Mouse (Mus musculus): ENCODE measurements around the gene Msln. TPM values are rescaled to one million over a fixed set of nuclear protein-coding genes. Genes with fewer than 3 reads are reported as not detected.

Gene Msln
- polyA plus RNA-seq, 1 experiment = not detected

DNA sequence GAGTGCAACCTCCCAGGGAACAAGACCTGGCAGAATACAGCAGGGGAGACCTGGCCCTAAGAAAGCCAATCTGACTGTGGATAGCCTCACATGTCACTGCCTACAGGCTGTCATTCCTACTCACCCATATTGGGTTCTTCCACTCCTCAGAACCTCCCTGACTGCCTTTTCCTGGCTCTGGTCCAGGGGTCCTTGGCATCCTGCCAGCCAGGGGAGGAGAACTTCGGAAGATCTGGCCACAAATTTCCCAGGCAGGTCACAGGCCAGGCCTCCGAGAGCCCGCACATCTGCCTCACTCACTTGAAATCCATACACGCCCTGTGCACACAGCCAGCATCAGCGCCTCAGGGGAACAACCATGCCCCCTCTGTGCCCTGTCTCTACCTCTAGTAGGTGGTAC lies 2.7 kb downstream of the Msln start:
- no peak for TF ChIP-seq GATA1 (IDR thresholded peaks at IDR 0.05; ENCODE audit: low read length)

GRCm38 (mm10) chr17:25749314-25749713 lies 4.9 kb downstream of the Msln start:
- no peak for TF ChIP-seq GATA1 (IDR thresholded peaks at IDR 0.05; ENCODE audit: low read length)

DNA sequence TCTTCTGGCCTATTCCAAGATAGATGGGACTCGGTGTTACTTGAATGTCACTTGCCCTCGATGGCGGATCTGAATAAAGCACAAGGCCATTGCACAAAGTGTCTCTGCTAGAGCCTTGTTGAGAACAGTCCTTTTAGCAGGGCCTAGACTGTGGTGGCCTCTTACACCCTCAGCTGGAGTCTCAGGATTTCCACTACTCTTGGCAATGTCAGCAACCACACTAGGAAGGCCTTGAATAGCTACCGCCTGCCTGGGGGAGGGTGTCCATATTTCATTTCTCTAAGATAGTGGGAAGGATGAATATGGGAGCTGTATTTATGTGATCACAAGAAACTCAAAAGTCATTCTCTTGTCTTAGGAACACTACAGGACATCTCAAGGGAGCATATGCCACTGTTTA lies 5.9 kb downstream of the Msln start:
- TF ChIP-seq GATA1 (IDR thresholded peaks at IDR 0.05; ENCODE audit: low read length) = no peak

DNA sequence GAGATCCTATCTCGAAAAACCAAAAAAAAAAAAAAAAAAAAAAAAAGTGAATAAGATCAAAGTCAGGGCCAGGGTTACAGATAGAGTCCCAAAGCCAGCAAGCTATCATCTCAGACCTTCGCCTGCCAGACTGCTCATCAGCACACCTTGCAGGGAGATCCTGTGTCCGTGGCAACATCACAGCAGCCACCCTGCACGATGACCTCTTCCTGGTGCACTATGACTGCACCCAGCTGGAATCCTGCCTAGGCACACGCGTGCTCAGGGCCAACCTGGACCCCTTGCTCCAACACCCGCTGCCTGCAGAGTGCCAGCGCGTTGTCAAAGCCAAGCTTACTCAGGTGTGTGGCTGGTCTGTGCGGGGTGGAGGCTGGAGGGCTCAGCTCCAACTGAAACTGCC lies 9.9 kb downstream of the Msln start:
- no peak for TF ChIP-seq GATA1 (IDR thresholded peaks at IDR 0.05; ENCODE audit: low read length)

- TF ChIP-seq GATA1 (IDR thresholded peaks at IDR 0.05; ENCODE audit: low read length) = no peak
These were observed 10.3 kb downstream of the Msln start for GRCm38 (mm10) chr17:25743831-25744230.

- TF ChIP-seq GATA1 (IDR thresholded peaks at IDR 0.05; ENCODE audit: low read length) = no peak
These were observed 15.3 kb downstream of the Msln start for GRCm38 (mm10) chr17:25738861-25739260.

DNA sequence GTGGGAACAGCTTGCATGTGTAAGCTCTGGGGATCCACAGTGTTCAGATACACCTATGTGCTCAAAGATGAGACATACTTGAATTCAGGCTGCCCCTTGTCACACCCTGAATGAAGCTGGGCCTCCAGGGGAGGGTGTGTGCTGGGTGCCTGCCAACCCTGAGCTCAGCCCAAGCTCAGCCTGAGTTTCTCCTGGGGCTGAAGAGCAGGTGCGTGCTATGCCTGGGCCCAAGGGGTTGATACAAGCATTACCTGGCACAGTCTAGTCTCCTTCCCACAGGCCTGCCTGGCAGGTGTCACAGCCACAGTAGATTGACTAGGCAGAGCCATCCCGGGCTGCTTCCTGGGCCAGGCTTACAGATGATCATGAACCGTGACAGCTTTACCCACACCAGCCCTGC lies 18.4 kb downstream of the Msln start, which contains the start of gene Mslnl:
Gene Mslnl, plus strand, starts transcription at position 298 of the 400 bp plus-strand sequence.
- no peak for TF ChIP-seq GATA1 (IDR thresholded peaks at IDR 0.05; ENCODE audit: low read length)

- no peak for TF ChIP-seq GATA1 (IDR thresholded peaks at IDR 0.05; ENCODE audit: low read length)
These were observed 18.9 kb downstream of the Msln start for GRCm38 (mm10) chr17:25735246-25735645.

- no peak for TF ChIP-seq GATA1 (IDR thresholded peaks at IDR 0.05; ENCODE audit: low read length)
These were observed 22.1 kb downstream of the Msln start for GRCm38 (mm10) chr17:25732082-25732481.

DNA sequence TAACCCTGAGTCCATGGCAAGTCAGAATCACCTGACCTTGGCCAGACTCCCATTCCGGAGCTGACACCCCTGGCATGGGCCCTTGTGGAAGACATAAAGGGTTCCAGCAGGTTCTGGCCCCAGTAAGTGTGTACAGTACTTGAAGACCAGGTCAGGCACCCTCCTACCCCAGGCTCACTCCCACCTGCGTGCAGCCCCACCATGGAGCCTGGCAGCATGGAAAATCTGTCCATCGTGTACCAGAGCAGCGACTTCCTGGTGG lies 26.2 kb downstream of the Msln start:
- TF ChIP-seq GATA1 (IDR thresholded peaks at IDR 0.05; ENCODE audit: low read length) = no peak

DNA sequence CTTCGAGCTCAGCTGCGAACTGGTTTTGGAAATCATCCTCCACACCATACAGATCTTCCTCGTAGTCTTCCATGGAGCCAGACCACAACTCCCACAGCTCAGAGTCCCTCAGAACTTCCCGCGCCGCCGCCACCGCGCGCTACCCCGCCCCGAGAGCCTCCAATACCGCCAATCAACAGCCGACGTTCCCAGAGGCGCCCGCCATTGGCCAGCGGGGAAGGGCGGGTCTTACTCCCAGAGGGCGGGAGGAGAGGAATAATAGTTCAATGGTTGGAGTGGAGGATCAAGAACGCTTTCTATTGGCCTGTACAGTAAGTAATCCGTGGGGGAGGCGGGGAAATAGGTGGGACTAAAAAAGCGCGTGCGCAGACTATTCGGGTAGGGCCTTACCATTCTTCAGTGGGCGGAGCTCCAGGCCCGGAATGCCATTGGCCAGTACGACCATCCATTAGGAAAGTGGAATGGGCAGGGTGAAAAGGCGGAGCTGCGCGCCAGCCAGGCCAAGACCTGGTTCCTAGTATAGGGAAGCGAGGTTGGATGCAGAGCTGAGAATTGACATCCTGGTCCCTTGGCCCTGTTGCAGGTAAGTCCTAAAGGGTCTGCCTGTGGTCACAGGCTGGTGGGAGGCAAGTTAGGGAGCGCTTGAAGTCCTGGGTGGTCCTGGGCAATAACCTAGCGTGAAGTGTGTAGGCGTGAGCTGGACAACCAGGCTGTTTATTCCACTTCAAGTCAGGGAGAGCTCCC lies 26.7 kb downstream of the Msln start, which contains the start of the genes Chtf18 and Rpusd1:
Gene Chtf18, minus strand, starts transcription at position 155 of the 744 bp plus-strand sequence.
Gene Rpusd1, plus strand, starts transcription at position 406 of the 744 bp plus-strand sequence.
- no peak for TF ChIP-seq GATA1 (IDR thresholded peaks at IDR 0.05; ENCODE audit: low read length)

DNA sequence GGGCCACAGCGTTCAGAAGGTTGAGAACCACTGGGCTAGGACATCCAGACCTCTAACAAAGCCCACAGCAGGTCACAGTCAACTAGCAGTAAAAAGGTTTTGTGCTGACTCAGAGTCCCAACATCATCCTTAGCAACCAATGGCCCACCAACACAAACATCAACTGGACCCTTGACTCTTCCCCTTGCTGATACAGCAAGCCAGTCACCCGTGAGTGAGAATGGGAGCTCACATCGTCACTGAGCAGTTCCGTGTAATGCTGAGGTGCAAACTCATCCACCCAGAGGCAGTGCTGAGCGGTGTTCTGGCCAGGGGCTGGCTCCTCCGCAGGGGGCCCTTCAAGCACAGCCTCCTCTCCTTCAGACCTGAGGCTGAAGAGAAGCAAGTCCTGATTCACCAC lies 28.9 kb downstream of the Msln start:
- no peak for TF ChIP-seq GATA1 (IDR thresholded peaks at IDR 0.05; ENCODE audit: low read length)

- no peak for TF ChIP-seq GATA1 (IDR thresholded peaks at IDR 0.05; ENCODE audit: low read length)
These were observed 30.3 kb downstream of the Msln start for GRCm38 (mm10) chr17:25723919-25724318.

DNA sequence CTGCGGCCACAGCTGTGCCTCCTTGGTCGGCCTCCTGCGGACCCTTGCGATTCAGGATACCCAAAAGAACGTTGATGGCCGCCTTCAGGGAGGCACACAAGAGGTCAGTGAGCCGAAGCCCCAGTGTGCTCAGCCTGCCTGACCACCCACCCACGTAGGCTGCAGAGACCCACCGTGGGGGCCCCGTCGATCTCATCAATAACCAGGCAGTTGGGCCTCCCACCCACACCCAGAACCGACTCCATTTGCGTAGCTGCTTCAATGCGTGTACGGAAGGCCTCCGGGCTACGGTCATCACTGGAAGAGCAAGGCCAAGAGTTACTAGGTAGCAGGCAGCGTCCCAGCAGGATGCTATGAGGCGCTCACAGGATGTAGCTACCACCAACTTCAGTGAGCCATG lies 30.7 kb downstream of the Msln start:
- no peak for TF ChIP-seq GATA1 (IDR thresholded peaks at IDR 0.05; ENCODE audit: low read length)

DNA sequence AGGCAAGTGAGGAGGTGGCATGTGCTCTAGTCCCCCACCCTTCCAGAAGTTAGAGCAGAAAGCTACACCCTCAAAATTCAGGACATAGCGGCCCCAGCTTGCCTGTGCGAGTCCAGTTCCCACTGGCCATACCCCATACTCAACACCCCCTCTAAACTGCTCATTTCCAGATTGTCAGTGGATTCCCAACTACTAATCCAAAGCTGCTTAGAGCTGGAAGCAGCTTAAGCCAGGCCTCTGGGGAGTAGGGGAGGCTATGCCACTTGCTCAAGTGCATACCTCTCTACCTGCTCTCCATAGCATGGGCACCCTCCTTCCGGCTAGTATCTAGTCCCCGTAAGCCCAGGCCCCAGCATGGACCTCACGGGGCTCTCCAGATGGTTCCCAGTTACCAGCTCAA lies 32.7 kb downstream of the Msln start:
- TF ChIP-seq GATA1 (IDR thresholded peaks at IDR 0.05; ENCODE audit: low read length) = no peak

- no peak for TF ChIP-seq GATA1 (IDR thresholded peaks at IDR 0.05; ENCODE audit: low read length)
These were observed 36.5 kb downstream of the Msln start for GRCm38 (mm10) chr17:25717691-25718090.
